Mouse (Mus musculus): Measurements from ENCODE around the gene Rnaseh2c. TPM values are rescaled to one million over a fixed set of nuclear protein-coding genes. Genes with fewer than 3 reads are reported as not detected.

Rnaseh2c gene
- polyA plus RNA-seq, 1 experiment from 2014 or later: 59.6 TPM

GRCm38 (mm10) chr19:5567180-5567533 lies 34.5 kb upstream of the Rnaseh2c start:
- DNase-seq (ENCODE audit: low spot score) (no peak), ATAC-seq (peak; percentile 29)
- 3% methylated on average over 26 of the region's 26 CpGs for WGBS
- Histone ChIP-seq H3K4me1 (ENCODE audit: insufficient read depth, low read depth, low read length) (peaks cover 4% of the 10 kb centered on the region), H3K4me2 (replicated peaks; ENCODE audit: low read depth, low read length) (peak overlapping the region; percentile 91), H3K27me3 (replicated peaks; ENCODE audit: insufficient read depth, low read length) (no peaks in the 10 kb centered on the region), H3K4me3 (ENCODE audit: low read depth, low read length) (peak overlapping the region; percentile 78), H3K36me3 (ENCODE audit: insufficient read depth, low read length) (peaks cover 6% of the 10 kb centered on the region; the same call in 1 of the 2 replicates), H3K9me3 (ENCODE audit: low read length) (no peaks in the 10 kb centered on the region), H3K27ac (ENCODE audit: low read length) (peak overlapping the region; percentile 94), H3K9ac (replicated peaks; ENCODE audit: low read depth) (peak overlapping the region; percentile 63)
- no peak for TF ChIP-seq CTCF (IDR thresholded peaks at IDR 0.05)
- no peak for TF ChIP-seq EP300 (IDR thresholded peaks at IDR 0.05)

- Histone ChIP-seq H3K27ac (ENCODE audit: low read length) (peak within 1 kb of the TSS; percentile 94), H3K9ac (replicated peaks; ENCODE audit: low read depth) (peak within 1 kb of the TSS; percentile 63), H3K4me3 (ENCODE audit: low read depth, low read length) (peak within 1 kb of the TSS; percentile 78), H3K9me3 (ENCODE audit: low read length) (no peaks in the 10 kb centered on the region), H3K4me2 (replicated peaks; ENCODE audit: low read depth, low read length) (peak within 1 kb of the TSS; percentile 91), H3K36me3 (ENCODE audit: insufficient read depth, low read length) (peaks cover 6% of the 10 kb centered on the region; the same call in 1 of the 2 replicates), H3K27me3 (replicated peaks; ENCODE audit: insufficient read depth, low read length) (no peaks in the 10 kb centered on the region), H3K4me1 (ENCODE audit: insufficient read depth, low read depth, low read length) (peaks cover 4% of the 10 kb centered on the region)
- under 1% methylated on average over 79 of the region's 102 CpGs for WGBS
- TF ChIP-seq CTCF (IDR thresholded peaks at IDR 0.05) (peak; percentile 98), EP300 (IDR thresholded peaks at IDR 0.05) (no peak)
- DNase-seq (ENCODE audit: low spot score) (peak; percentile 95), ATAC-seq (peak; percentile 93)
Observed at GRCm38 (mm10) chr19:5567534-5568469, 33.9 kb upstream of the Rnaseh2c start, which contains the start of gene Ap5b1. Gene Ap5b1 (plus strand): TSS chr19:5568025.

- Histone ChIP-seq H3K36me3 (ENCODE audit: insufficient read depth, low read length) (peaks cover 6% of the 10 kb centered on the region; the same call in 1 of the 2 replicates), H3K27me3 (replicated peaks; ENCODE audit: insufficient read depth, low read length) (no peaks in the 10 kb centered on the region), H3K4me1 (ENCODE audit: insufficient read depth, low read depth, low read length) (peaks cover 4% of the 10 kb centered on the region), H3K4me2 (replicated peaks; ENCODE audit: low read depth, low read length) (peak overlapping the region; percentile 91), H3K27ac (ENCODE audit: low read length) (peak overlapping the region; percentile 94), H3K4me3 (ENCODE audit: low read depth, low read length) (peak overlapping the region; percentile 78), H3K9ac (replicated peaks; ENCODE audit: low read depth) (peak overlapping the region; percentile 63), H3K9me3 (ENCODE audit: low read length) (no peaks in the 10 kb centered on the region)
- peak; percentile 94 for DNase-seq (ENCODE audit: low spot score)
- 4% methylated on average over 27 of the region's 27 CpGs for WGBS
- TF ChIP-seq EP300 (IDR thresholded peaks at IDR 0.05) (no peak), CTCF (IDR thresholded peaks at IDR 0.05) (peak; percentile 92)
- peak; percentile 27 for ATAC-seq
Observed at GRCm38 (mm10) chr19:5568470-5569140, 33.1 kb upstream of the Rnaseh2c start.

GRCm38 (mm10) chr19:5569521-5569920 lies 32.2 kb upstream of the Rnaseh2c start:
- Histone ChIP-seq H3K9ac (replicated peaks; ENCODE audit: low read depth) (no peak overlapping the region), H3K4me1 (ENCODE audit: insufficient read depth, low read depth, low read length) (peaks cover 4% of the 10 kb centered on the region), H3K27ac (ENCODE audit: low read length) (no peak overlapping the region), H3K9me3 (ENCODE audit: low read length) (no peaks in the 10 kb centered on the region), H3K4me2 (replicated peaks; ENCODE audit: low read depth, low read length) (no peak overlapping the region), H3K27me3 (replicated peaks; ENCODE audit: insufficient read depth, low read length) (no peaks in the 10 kb centered on the region), H3K4me3 (ENCODE audit: low read depth, low read length) (no peak overlapping the region), H3K36me3 (ENCODE audit: insufficient read depth, low read length) (peaks cover 6% of the 10 kb centered on the region; the same call in 1 of the 2 replicates)
- 89% methylated on average over 10 of the region's 10 CpGs for WGBS
- TF ChIP-seq EP300 (IDR thresholded peaks at IDR 0.05) (no peak), CTCF (IDR thresholded peaks at IDR 0.05) (no peak)
- ATAC-seq: no peak
- no peak for DNase-seq (ENCODE audit: low spot score)

GRCm38 (mm10) chr19:5570353-5571246 lies 31.1 kb upstream of the Rnaseh2c start:
- H3K4me2 ChIP-seq (replicated peaks; ENCODE audit: low read depth, low read length): no peak overlapping the region; the same call in 1 of the 2 replicates
- ATAC-seq (no peak), DNase-seq (ENCODE audit: low spot score) (no peak)
- H3K27me3 ChIP-seq (replicated peaks; ENCODE audit: insufficient read depth, low read length): no peaks in the 10 kb centered on the region
- no peak overlapping the region for H3K4me3 ChIP-seq (ENCODE audit: low read depth, low read length)
- peaks cover 4% of the 10 kb centered on the region for H3K4me1 ChIP-seq (ENCODE audit: insufficient read depth, low read depth, low read length)
- no peak overlapping the region for H3K9ac ChIP-seq (replicated peaks; ENCODE audit: low read depth)
- no peak overlapping the region for H3K27ac ChIP-seq (ENCODE audit: low read length)
- peaks cover 6% of the 10 kb centered on the region; the same call in 1 of the 2 replicates for H3K36me3 ChIP-seq (ENCODE audit: insufficient read depth, low read length)
- TF ChIP-seq CTCF (IDR thresholded peaks at IDR 0.05): no peak
- no peak for TF ChIP-seq EP300 (IDR thresholded peaks at IDR 0.05)
- WGBS: 87% methylated on average over 32 of the region's 32 CpGs
- H3K9me3 ChIP-seq (ENCODE audit: low read length): no peaks in the 10 kb centered on the region
